Mouse (Mus musculus) midbrain, embryonic 14.5 days (tissue): ENCODE measurements at regions not wholly inside any gene's neighbourhood (a gene's known extent, or its start where the extent isn't known, plus 50 kb on each side); places are given as distances from the start of the nearest gene placed in this dataset.

Experiments
- ATAC-seq: fragments of 200-750 bp; cut with Nextera tagmentation; 2 replicates; pipeline ENCODE4 v1.8.0; 2017; ENCODE audit warnings: moderate number of reproducible peaks, moderate library complexity; ENCODE audit not compliant: low FRiP score, low TSS enrichment
- DNase-seq: peaks from one replicate; pipeline ENCODE4 v3.0.0-alpha.2; 2015
- H3K27ac ChIP-seq: fragments of 300-500 bp; sonication (generic); replicated peaks from 2 replicates; pipeline ENCODE4 v1.5.1; 2014; ENCODE audit warnings: mild to moderate bottlenecking, low read depth, low read length, moderate library complexity
- H3K27me3 ChIP-seq: fragments of 300-500 bp; sonication (generic); 2 replicates; pipeline ENCODE4 v1.6.1; 2014; ENCODE audit warnings: low read length, control low read depth, mixed read lengths; ENCODE audit not compliant: control insufficient read depth, insufficient read depth
- H3K36me3 ChIP-seq: fragments of 300-500 bp; sonication (generic); 2 replicates; pipeline ENCODE4 v1.6.1; 2014; ENCODE audit warnings: low read length, control low read depth; ENCODE audit not compliant: control insufficient read depth, insufficient read depth
- H3K4me1 ChIP-seq: fragments of 300-500 bp; sonication (generic); 2 replicates; pipeline ENCODE4 v1.6.1; 2014; ENCODE audit warnings: mild to moderate bottlenecking, antibody characterized with exemption, low read length, control low read depth; ENCODE audit not compliant: control insufficient read depth, insufficient read depth
- H3K4me2 ChIP-seq: fragments of 300-500 bp; sonication (generic); 2 replicates; pipeline ENCODE4 v1.6.1; 2014; ENCODE audit warnings: mild to moderate bottlenecking, low read length, moderate library complexity
- H3K4me3 ChIP-seq: fragments of 300-500 bp; sonication (generic); replicated peaks from 2 replicates; pipeline ENCODE4 v1.5.1; 2014; ENCODE audit warnings: low read depth, low read length
- H3K9ac ChIP-seq: fragments of 300-500 bp; sonication (generic); replicated peaks from 2 replicates; pipeline ENCODE4 v1.6.1; 2014; ENCODE audit warnings: mild to moderate bottlenecking, low read length, moderate library complexity
- H3K9me3 ChIP-seq: fragments of 300-500 bp; sonication (generic); 2 replicates; pipeline ENCODE4 v1.6.1; 2016; ENCODE audit warnings: low read length, control low read depth, mixed read lengths; ENCODE audit not compliant: control insufficient read depth
- WGBS: fragments of 180-500 bp; shearing (Covaris S2); extraction: QIAGEN DNeasy Blood & Tissue Kit; methylation state at CpG from one replicate; pipeline ENCODE4 v1.1.7; 2014; 5-methylcytosine and 5-hydroxymethylcytosine counted together

GRCm38 (mm10) chr10:6262029-6262428, 339.8 kb upstream of the Rgs17 start:
- Histone ChIP-seq H3K4me1 (no peaks in the 10 kb centered on the region), H3K4me3 (no peak overlapping the region), H3K4me2 (no peak overlapping the region), H3K27ac (no peak overlapping the region), H3K36me3 (no peaks in the 10 kb centered on the region), H3K9ac (no peak overlapping the region), H3K27me3 (no peaks in the 10 kb centered on the region), H3K9me3 (no peaks in the 10 kb centered on the region)
- ATAC-seq = no peak
- DNase-seq = peak; percentile 10

- Histone ChIP-seq H3K9me3 (no peaks in the 10 kb centered on the region), H3K27ac (no peak overlapping the region), H3K4me2 (no peak overlapping the region), H3K9ac (no peak overlapping the region), H3K4me3 (no peak overlapping the region), H3K27me3 (no peaks in the 10 kb centered on the region), H3K4me1 (no peaks in the 10 kb centered on the region), H3K36me3 (no peaks in the 10 kb centered on the region)
- ATAC-seq = no peak
- DNase-seq = no peak
These were observed 343.5 kb upstream of the Rgs17 start for GRCm38 (mm10) chr10:6265662-6266061.

GRCm38 (mm10) chr10:6291388-6291787, 369.2 kb upstream of the Rgs17 start:
- 64% methylated on average over 1 of the region's 1 CpGs for WGBS
- Histone ChIP-seq H3K4me3 (no peak overlapping the region), H3K27ac (no peak overlapping the region), H3K9ac (no peak overlapping the region), H3K4me2 (no peak overlapping the region), H3K4me1 (no peaks in the 10 kb centered on the region), H3K9me3 (no peaks in the 10 kb centered on the region), H3K36me3 (no peaks in the 10 kb centered on the region), H3K27me3 (no peaks in the 10 kb centered on the region)
- ATAC-seq (no peak; the same call in 1 of the 2 replicates), DNase-seq (no peak)

- Histone ChIP-seq H3K4me1 (no peaks in the 10 kb centered on the region), H3K27me3 (no peaks in the 10 kb centered on the region), H3K4me3 (no peak overlapping the region), H3K9me3 (no peaks in the 10 kb centered on the region), H3K36me3 (no peaks in the 10 kb centered on the region), H3K4me2 (no peak overlapping the region), H3K9ac (no peak overlapping the region), H3K27ac (no peak overlapping the region)
- ATAC-seq (no peak), DNase-seq (no peak)
- WGBS = 90% methylated on average over 4 of the region's 4 CpGs
These were observed 374.4 kb upstream of the Rgs17 start for GRCm38 (mm10) chr10:6296621-6297020.

DNA sequence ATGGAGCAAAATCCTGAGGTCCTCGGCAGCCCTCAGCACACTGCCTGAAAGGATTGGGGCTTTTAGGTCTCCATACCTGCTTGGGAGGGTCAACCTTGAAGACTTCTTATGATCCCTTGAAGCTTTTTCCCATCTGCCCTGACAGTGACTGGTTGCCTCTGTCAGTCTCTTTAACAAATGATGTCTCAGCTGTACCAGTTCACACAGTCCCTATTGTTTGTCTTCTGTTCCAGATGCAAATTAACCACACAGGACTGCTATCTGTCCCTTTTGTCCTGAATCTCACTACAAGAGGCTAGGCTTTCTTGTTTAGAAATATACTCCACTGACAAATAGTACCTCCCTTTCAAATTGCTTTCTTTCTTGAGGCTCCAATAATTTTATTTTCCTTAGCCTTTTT, 375.6 kb upstream of the Rgs17 start:
- no peak for DNase-seq
- H3K9me3 ChIP-seq = no peaks in the 10 kb centered on the region
- H3K4me3 ChIP-seq = no peak overlapping the region
- no peak overlapping the region for H3K9ac ChIP-seq
- H3K4me1 ChIP-seq = no peaks in the 10 kb centered on the region
- no peak overlapping the region for H3K27ac ChIP-seq
- no peaks in the 10 kb centered on the region for H3K36me3 ChIP-seq
- H3K27me3 ChIP-seq = no peaks in the 10 kb centered on the region
- 69% methylated on average over 1 of the region's 1 CpGs for WGBS
- H3K4me2 ChIP-seq = no peak overlapping the region
- no peak for ATAC-seq

GRCm38 (mm10) chr10:6298682-6299081, 376.5 kb upstream of the Rgs17 start:
- ATAC-seq = no peak
- no peak overlapping the region for H3K27ac ChIP-seq
- no peak for DNase-seq

DNA sequence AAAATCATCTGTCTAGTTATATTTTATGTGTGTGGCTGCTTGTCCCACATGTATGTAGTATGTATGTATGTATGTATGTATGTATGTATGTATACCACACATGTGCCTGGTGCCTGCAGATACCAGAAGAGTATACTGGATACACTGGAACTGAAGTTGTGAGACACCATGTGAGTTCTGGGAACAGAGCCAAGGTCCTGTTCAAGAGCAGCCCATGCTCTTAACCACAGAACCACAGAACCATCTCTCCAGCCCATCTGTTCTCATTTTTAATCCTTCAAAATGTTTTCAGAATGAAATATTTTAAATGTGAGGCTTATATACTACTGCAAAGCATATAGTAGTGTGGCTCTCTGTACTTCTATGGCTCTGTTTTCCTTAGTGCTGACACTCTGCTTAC, 379.3 kb upstream of the Rgs17 start:
- Histone ChIP-seq H3K4me1 (no peaks in the 10 kb centered on the region), H3K27me3 (no peaks in the 10 kb centered on the region), H3K9me3 (no peaks in the 10 kb centered on the region), H3K4me3 (no peak overlapping the region), H3K27ac (no peak overlapping the region), H3K36me3 (no peaks in the 10 kb centered on the region), H3K9ac (no peak overlapping the region), H3K4me2 (no peak overlapping the region)
- DNase-seq = no peak
- ATAC-seq = no peak

More at GRCm38 (mm10) chr10:6298682-6299081, 376.5 kb upstream of the Rgs17 start:
- 80% methylated on average over 2 of the region's 2 CpGs for WGBS
- Histone ChIP-seq H3K27me3 (no peaks in the 10 kb centered on the region), H3K4me3 (no peak overlapping the region), H3K9ac (no peak overlapping the region), H3K4me2 (no peak overlapping the region), H3K4me1 (no peaks in the 10 kb centered on the region), H3K9me3 (no peaks in the 10 kb centered on the region), H3K36me3 (no peaks in the 10 kb centered on the region)

DNA sequence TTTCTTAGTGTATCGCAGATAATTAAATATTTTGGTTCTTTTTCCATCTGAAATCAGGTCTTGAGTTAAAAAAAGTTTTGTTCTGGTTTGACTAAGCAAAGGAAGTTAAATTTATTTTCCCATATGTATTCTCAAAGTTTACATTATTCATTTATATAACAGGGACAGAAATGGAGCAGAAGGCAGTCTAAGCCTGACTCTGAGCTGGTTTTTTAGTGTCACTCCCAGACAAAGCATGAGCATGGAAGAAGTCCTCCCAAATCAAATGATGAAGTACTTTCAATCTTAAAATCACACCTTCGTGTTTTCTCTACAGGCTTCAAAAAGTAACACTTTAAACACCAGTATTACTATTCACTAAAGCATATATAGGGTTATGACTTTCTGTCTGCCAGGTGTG, 387.2 kb upstream of the Rgs17 start:
- no peaks in the 10 kb centered on the region for H3K4me1 ChIP-seq
- WGBS = 89% methylated on average over 2 of the region's 2 CpGs
- no peaks in the 10 kb centered on the region for H3K36me3 ChIP-seq
- DNase-seq (no peak), ATAC-seq (no peak)
- no peaks in the 10 kb centered on the region for H3K9me3 ChIP-seq
- no peak overlapping the region for H3K4me3 ChIP-seq
- H3K4me2 ChIP-seq = no peak overlapping the region
- no peak overlapping the region for H3K9ac ChIP-seq
- H3K27ac ChIP-seq = no peak overlapping the region
- no peaks in the 10 kb centered on the region for H3K27me3 ChIP-seq

DNA sequence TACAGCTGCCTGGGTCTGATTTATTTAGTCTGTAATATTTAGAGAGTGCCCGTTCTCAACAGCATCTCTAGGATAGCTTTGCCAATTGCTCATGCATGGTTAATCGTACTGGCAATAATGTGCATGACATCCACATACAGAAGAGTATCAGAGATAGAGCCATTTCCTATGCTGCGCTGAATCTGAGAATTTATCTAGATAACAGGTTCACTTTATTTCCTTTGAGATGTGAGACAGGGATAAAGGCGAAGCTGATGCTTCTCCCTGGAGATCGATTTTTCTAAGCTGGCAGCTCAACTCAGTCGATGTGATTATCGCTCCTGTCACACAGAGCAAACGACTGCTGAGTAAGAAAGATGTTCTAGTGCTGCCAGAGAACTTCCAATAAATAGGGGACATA, 416.7 kb upstream of the Oprm1 start:
- no peak overlapping the region for H3K27ac ChIP-seq
- ATAC-seq = no peak

More for the DNA sequence above, 416.7 kb upstream of the Oprm1 start:
- peak; percentile 22 for DNase-seq
- H3K9ac ChIP-seq = no peak overlapping the region
- H3K36me3 ChIP-seq = no peaks in the 10 kb centered on the region
- H3K4me3 ChIP-seq = no peak overlapping the region
- no peak overlapping the region for H3K4me2 ChIP-seq
- H3K27me3 ChIP-seq = no peaks in the 10 kb centered on the region
- WGBS = 64% methylated on average over 8 of the region's 8 CpGs
- H3K4me1 ChIP-seq = no peaks in the 10 kb centered on the region
- H3K9me3 ChIP-seq = no peaks in the 10 kb centered on the region
